In genomic region chr2:165234613-165235291, GRCm38 (mm10) we compare ENCODE assay signal across 8 mouse cellular contexts. TPM values are rescaled to one million over a fixed set of nuclear protein-coding genes. Genes with fewer than 3 reads are reported as not detected.
DNase-seq lines count a peak whose midpoint lies in the region; ATAC-seq and TF ChIP-seq lines count a peak whose summit lies in the region.

TSS of gene Cdh22 (minus strand) at chr2:165234853.

- H3K9ac ChIP-seq in ES-E14 (ENCODE audit: insufficient read depth, low read depth, low read length, poor library complexity, severe bottlenecking), result peak within 1 kb of the TSS; percentile 57
- H3K9ac ChIP-seq in forebrain, embryonic 15.5 days (replicated peaks), result peak within 1 kb of the TSS; percentile 71
- H3K9ac ChIP-seq in liver, embryonic 15.5 days, result no peak within 1 kb of the TSS
- H3K9ac ChIP-seq in neural tube, embryonic 11.5 days (ENCODE audit: low read length), result peak within 1 kb of the TSS; percentile 67

- no peaks in the 10 kb centered on the region for H3K4me1 ChIP-seq in ES-E14 (ENCODE audit: control insufficient read depth in 2 of 2, insufficient read depth in 2 of 2, low read length in 2 of 2, poor library complexity in 1 of 2)
- peaks cover 36% of the 10 kb centered on the region for H3K4me1 ChIP-seq in forebrain, embryonic 15.5 days
- H3K4me1 ChIP-seq in liver, embryonic 15.5 days (replicated peaks), result no peaks in the 10 kb centered on the region; the same call in 1 of the 2 replicates
- H3K4me1 ChIP-seq in neural tube, embryonic 11.5 days (ENCODE audit: control insufficient read depth, insufficient read depth, low read length), result peaks cover 14% of the 10 kb centered on the region

- H3K9me3 ChIP-seq in ES-E14 (ENCODE audit: control insufficient read depth, insufficient read depth, low read depth, low read length), result no peaks in the 10 kb centered on the region
- no peaks in the 10 kb centered on the region for H3K9me3 ChIP-seq in forebrain, embryonic 15.5 days
- H3K9me3 ChIP-seq in liver, embryonic 15.5 days (replicated peaks), result no peaks in the 10 kb centered on the region
- H3K9me3 ChIP-seq in neural tube, embryonic 11.5 days (ENCODE audit: control insufficient read depth, low read length), result no peaks in the 10 kb centered on the region

- under 1% methylated on average over 54 of the region's 60 CpGs for WGBS in forebrain, embryonic 15.5 days
- WGBS in liver, embryonic 15.5 days (ENCODE audit: insufficient replicate concordance), result under 1% methylated on average over 39 of the region's 60 CpGs
- WGBS in neural tube, embryonic 11.5 days, result under 1% methylated on average over 25 of the region's 60 CpGs

- peak; percentile 40 for DNase-seq in ES-E14 (ENCODE audit: low read depth, low spot score)
- peak; percentile 75 for DNase-seq in cerebellum, adult 11 months
- DNase-seq in heart, postnatal 14 days, result peak; percentile 53 to 71
- peak; percentile 64 to 70 for DNase-seq in layer of hippocampus, adult 2 months (ENCODE audit: low spot score in 2 of 2)
- DNase-seq in neural tube, embryonic 11.5 days (ENCODE audit: low spot score), result peak; percentile 83
- peak; percentile 7 for DNase-seq in thymus, postnatal 0 days (ENCODE audit: low spot score)

- in situ Hi-C loops in ES-E14 (cut with MboI; ENCODE audit: low sequenced_read_pairs in 2 of 2, unreplicated experiment in 2 of 2), result no loop called here

- H3K4me2 ChIP-seq in forebrain, embryonic 15.5 days (replicated peaks), result peak within 1 kb of the TSS; percentile 90
- peak within 1 kb of the TSS; percentile 60 for H3K4me2 ChIP-seq in liver, embryonic 15.5 days
- H3K4me2 ChIP-seq in neural tube, embryonic 11.5 days (ENCODE audit: low read depth), result peak within 1 kb of the TSS; percentile 96

- no peak within 1 kb of the TSS for H3K27ac ChIP-seq in ES-E14 (ENCODE audit: insufficient read depth, low read depth, low read length, poor library complexity, severe bottlenecking)
- H3K27ac ChIP-seq in forebrain, embryonic 15.5 days (replicated peaks), result peak within 1 kb of the TSS; percentile 66
- H3K27ac ChIP-seq in layer of hippocampus, adult 2 months, result peak within 1 kb of the TSS; percentile 68
- H3K27ac ChIP-seq in liver, embryonic 15.5 days (replicated peaks), result no peak within 1 kb of the TSS
- H3K27ac ChIP-seq in neural tube, embryonic 11.5 days (ENCODE audit: low read depth, low read length), result 0 out of 2 replicates have a peak within 1 kb of the TSS, but pooled peaks have one; percentile 60

- ATAC-seq in forebrain, embryonic 15.5 days (replicated peaks), result peak; percentile 85
- ATAC-seq in liver, embryonic 15.5 days (ENCODE audit: insufficient read depth), result no peak
- peak; percentile 70 for ATAC-seq in neural tube, embryonic 11.5 days (ENCODE audit: insufficient read depth, low FRiP score, low TSS enrichment)

- no peaks in the 10 kb centered on the region for H3K36me3 ChIP-seq in ES-E14 (ENCODE audit: control insufficient read depth, insufficient read depth, low read length, poor library complexity, severe bottlenecking)
- H3K36me3 ChIP-seq in forebrain, embryonic 15.5 days, result no peaks in the 10 kb centered on the region
- H3K36me3 ChIP-seq in liver, embryonic 15.5 days (replicated peaks), result no peaks in the 10 kb centered on the region
- H3K36me3 ChIP-seq in neural tube, embryonic 11.5 days (ENCODE audit: control insufficient read depth, insufficient read depth, low read length), result no peaks in the 10 kb centered on the region

- H3K4me3 ChIP-seq in ES-E14 (ENCODE audit: insufficient read depth in 1 of 2, low read depth in 1 of 2, low read length in 2 of 2, poor library complexity in 1 of 2, severe bottlenecking in 1 of 2), result peak within 1 kb of the TSS; percentile 75 to 78
- peak within 1 kb of the TSS; percentile 60 for H3K4me3 ChIP-seq in forebrain, embryonic 15.5 days
- H3K4me3 ChIP-seq in layer of hippocampus, adult 2 months, result peak within 1 kb of the TSS; percentile 72
- peak within 1 kb of the TSS; percentile 41 for H3K4me3 ChIP-seq in liver, embryonic 15.5 days (replicated peaks)
- peak within 1 kb of the TSS; percentile 57 for H3K4me3 ChIP-seq in neural tube, embryonic 11.5 days (ENCODE audit: low read depth, low read length)

- intact Hi-C loops in heart, postnatal 14 days (cut with DNase I), result loop anchor here (5.0 kb wide), 2 partner anchors 43 to 157 kb away; no protein-coding TSS in a partner anchor

- peaks cover 44% of the 10 kb centered on the region; the same call in 1 of the 2 replicates for H3K27me3 ChIP-seq in forebrain, embryonic 15.5 days
- peaks cover 96% of the 10 kb centered on the region for H3K27me3 ChIP-seq in liver, embryonic 15.5 days
- peaks cover 92% of the 10 kb centered on the region for H3K27me3 ChIP-seq in neural tube, embryonic 11.5 days (ENCODE audit: control insufficient read depth, insufficient read depth, low read length)

- peak; percentile 72 for TF ChIP-seq CTCF in layer of hippocampus, adult 2 months (conservative IDR thresholded peaks at IDR 0.05)

TF ChIP-seq in ES-E14, 5 proteins besides CTCF, POLR2A, EP300 and RAD21:
- TF ChIP-seq MAFK (IDR thresholded peaks at IDR 0.05; ENCODE audit: insufficient read depth, low read depth, low read length), result no peak
- TF ChIP-seq CHD2 (IDR thresholded peaks at IDR 0.05; ENCODE audit: low read depth, low read length), result no peak
- no peak for TF ChIP-seq ZC3H11A (IDR thresholded peaks at IDR 0.05; ENCODE audit: borderline replicate concordance, low read depth, low read length)
- TF ChIP-seq HCFC1 (IDR thresholded peaks at IDR 0.05; ENCODE audit: borderline replicate concordance, insufficient read depth, low read length), result no peak; the same call in 1 of the 2 replicates
- no peak for TF ChIP-seq ZNF384 (IDR thresholded peaks at IDR 0.05; ENCODE audit: low read depth, low read length)

RNA-seq across cellular contexts. Expression of gene Cdh22, which starts in this region (rescaled TPM):
- 0.13 and 0.21 TPM in 2 replicates for total RNA-seq in ES-E14 (2012; rRNA removed)
- polyA plus RNA-seq in forebrain, embryonic 15.5 days (2015; fragmentation: Nextera tagmentation; extraction: Ambion mirVana), result 6.0 and 6.1 TPM in 2 replicates
- total RNA-seq in heart, postnatal 14 days (2021), result under 1 TPM; 0.17 to 0.22 TPM
- 10 to 100 TPM; 13.8 to 15.4 TPM for total RNA-seq in layer of hippocampus, adult 2 months (2021)
- not detected in 2 replicates for polyA plus RNA-seq in liver, embryonic 15.5 days (2015; fragmentation: Nextera tagmentation; extraction: Ambion mirVana)
- polyA plus RNA-seq in neural tube, embryonic 11.5 days (2014; fragmentation: Nextera tagmentation; extraction: Ambion mirVana), result 3.1 and 3.4 TPM in 2 replicates
- 0.14 and 0.21 TPM in 2 replicates for polyA plus RNA-seq in thymus, postnatal 0 days (2015; fragmentation: Nextera tagmentation; extraction: Ambion mirVana)

Comparison
In these comparisons a context has a peak if more than half of its experiments do, and no peak if none do; other contexts are left out.
1. RNA of gene Cdh22 (total RNA-seq): 13.8 to 15.4 TPM in layer of hippocampus, adult 2 months; 0.17 to 0.22 TPM in heart, postnatal 14 days and 0.13 to 0.21 TPM in ES-E14; every median in the first group is over 10 times any median in the second.
2. Peak in DNase-seq, H3K4me3 ChIP-seq and H3K9ac ChIP-seq in ES-E14; RNA of the gene not detected or under 1 TPM.
3. Peak in DNase-seq in heart, postnatal 14 days; RNA of the gene not detected or under 1 TPM.
4. Peak in DNase-seq in thymus, postnatal 0 days; RNA of the gene not detected or under 1 TPM.
5. DNase-seq: peak in every context shown above with its lines; median percentile 83 in neural tube, embryonic 11.5 days; 75 in cerebellum, adult 11 months; 67 in layer of hippocampus, adult 2 months; 62 in heart, postnatal 14 days; 40 in ES-E14; 7 in thymus, postnatal 0 days.
6. H3K27ac ChIP-seq: peak in forebrain, embryonic 15.5 days (single experiment), layer of hippocampus, adult 2 months (single experiment) and neural tube, embryonic 11.5 days (single experiment); none in ES-E14 (single experiment) and liver, embryonic 15.5 days (single experiment).
7. Peak in every context shown above with its lines, with median percentiles within 50 percentile points of each other: H3K4me3 ChIP-seq and H3K4me2 ChIP-seq.